Mouse (Mus musculus) thymus, adult 2 months (tissue): Measurements from ENCODE around the gene Tfdp2.

Experiments used
- CTCF ChIP-seq: fragments of 200-500 bp; IDR thresholded peaks from 2 replicates; pipeline ENCODE4 v1.5.1; 2012; ENCODE audit warnings: mild to moderate bottlenecking, control low read depth, low read length, moderate library complexity, borderline replicate concordance; ENCODE audit not compliant: control insufficient read depth, poor library complexity, insufficient read depth; ENCODE audit errors: extremely low read depth
- POLR2A ChIP-seq: fragments of 200-500 bp; IDR thresholded peaks from 2 replicates; pipeline ENCODE4 v1.6.1; 2012; ENCODE audit warnings: mild to moderate bottlenecking, low read length, control low read depth, moderate library complexity; ENCODE audit not compliant: control insufficient read depth, poor library complexity, insufficient read depth; ENCODE audit errors: extremely low read depth

GRCm38 (mm10) chr9:96158431-96158830, 37.6 kb upstream of the Tfdp2 start:
- TF ChIP-seq POLR2A (no peak), CTCF (no peak)
